ENCODE assay signal across 9 mouse cellular contexts in the genomic region with DNA sequence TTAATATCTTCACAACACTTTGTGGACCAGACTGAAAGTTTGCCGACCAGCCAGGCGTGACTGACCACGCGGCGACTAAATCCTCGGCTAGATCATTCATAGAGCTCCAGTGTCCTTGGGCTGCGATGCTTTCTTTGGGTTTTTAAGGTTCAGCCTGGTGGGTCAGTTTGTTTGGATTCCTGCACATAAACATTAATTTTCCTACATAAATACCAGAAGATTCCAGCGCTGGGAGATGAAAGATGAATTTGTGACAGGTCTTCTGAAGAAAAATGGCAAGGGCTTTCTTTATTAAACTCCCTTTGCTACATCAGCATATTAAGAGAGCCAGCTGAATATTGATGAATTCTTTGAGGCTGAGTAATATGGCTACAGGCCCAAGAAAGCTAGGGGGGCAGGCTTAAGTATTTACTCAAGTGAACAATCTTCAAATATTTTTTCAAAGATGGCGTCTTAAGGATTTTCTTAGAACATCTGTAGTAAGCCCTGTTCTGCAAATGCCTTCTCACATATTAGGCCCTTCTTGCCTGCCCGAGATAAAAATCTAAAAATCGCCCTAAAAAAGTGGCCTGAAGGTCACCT.
DNase-seq lines count a peak whose midpoint lies in the region; ATAC-seq and TF ChIP-seq lines count a peak whose summit lies in the region.
"Had no signal": no experiment of that assay in that cellular context is flagged by ENCODE, and none has a peak within 500 bp of the region (broad histone marks: within the 10 kb centered on the region; RNA-seq: fewer than 3 reads in every experiment).

No protein-coding gene starts in this region.

- no peaks in the 10 kb centered on the region for H3K9me3 ChIP-seq in embryonic facial prominence, embryonic 13.5 days
- no peaks in the 10 kb centered on the region for H3K9me3 ChIP-seq in limb, embryonic 14.5 days (ENCODE audit: control insufficient read depth, low read length)

- H3K36me3 ChIP-seq in embryonic facial prominence, embryonic 13.5 days, result no peaks in the 10 kb centered on the region
- H3K36me3 ChIP-seq in limb, embryonic 14.5 days (ENCODE audit: control insufficient read depth, insufficient read depth, low read length), result peaks cover 4% of the 10 kb centered on the region; the same call in 1 of the 2 replicates

- H3K27me3 ChIP-seq in embryonic facial prominence, embryonic 13.5 days, result peaks cover 17% of the 10 kb centered on the region
- no peaks in the 10 kb centered on the region for H3K27me3 ChIP-seq in limb, embryonic 14.5 days (ENCODE audit: control insufficient read depth, insufficient read depth, low read length)

- H3K9ac ChIP-seq in embryonic facial prominence, embryonic 13.5 days, result no peak overlapping the region
- H3K9ac ChIP-seq in limb, embryonic 14.5 days (ENCODE audit: low read depth, low read length, severe bottlenecking), result 0 out of 2 replicates have a peak overlapping the region, but pooled peaks have one; percentile 21

- intact Hi-C loops in left cerebral cortex, postnatal 4 days (cut with DNase I), result no loop called here

- H3K4me3 ChIP-seq in embryonic facial prominence, embryonic 13.5 days, result 0 out of 2 replicates have a peak overlapping the region, but pooled peaks have one; percentile 37
- H3K4me3 ChIP-seq in limb, embryonic 14.5 days (replicated peaks; ENCODE audit: low read length), result peak overlapping the region; percentile 61; the same call in 1 of the 2 replicates

- peak; percentile 21 for DNase-seq in embryo, embryonic 11 days
- no peak for DNase-seq in embryo, embryonic 10 days (ENCODE audit: low spot score)
- DNase-seq in kidney, postnatal 10 days, result peak; percentile 21
- no peak for DNase-seq in kidney, postnatal 25 days
- peak; percentile 16 for DNase-seq in limb, embryonic 14.5 days (ENCODE audit: low spot score)
- no peak for DNase-seq in left cerebral cortex, postnatal 4 days
- DNase-seq in cerebellum, adult 9-11 months, result no peak
- DNase-seq: kidney, adult 9 months had no signal

- ATAC-seq in embryonic facial prominence, embryonic 13.5 days (ENCODE audit: insufficient number of reproducible peaks, insufficient read depth, low FRiP score, low TSS enrichment, low read depth), result no peak
- ATAC-seq in limb, embryonic 14.5 days (ENCODE audit: low FRiP score, low read depth), result no peak

- peak overlapping the region; percentile 63 for H3K4me2 ChIP-seq in embryonic facial prominence, embryonic 13.5 days
- peak overlapping the region; percentile 55 for H3K4me2 ChIP-seq in limb, embryonic 14.5 days (replicated peaks; ENCODE audit: low read depth, low read length, severe bottlenecking)

- WGBS in embryonic facial prominence, embryonic 13.5 days, result 27% methylated on average over 11 of the region's 11 CpGs
- 27% methylated on average over 11 of the region's 11 CpGs for WGBS in limb, embryonic 14.5 days

- no peak for TF ChIP-seq POLR2A in limb, embryonic 14.5 days (IDR thresholded peaks at IDR 0.05; ENCODE audit: borderline replicate concordance, extremely low read depth, insufficient read depth, insufficient read length)

- peaks cover 5% of the 10 kb centered on the region for H3K4me1 ChIP-seq in embryonic facial prominence, embryonic 13.5 days
- H3K4me1 ChIP-seq in limb, embryonic 14.5 days (ENCODE audit: control insufficient read depth, insufficient read depth, low read length), result no peaks in the 10 kb centered on the region

- H3K27ac ChIP-seq in embryonic facial prominence, embryonic 13.5 days, result no peak overlapping the region
- H3K27ac ChIP-seq in limb, embryonic 14.5 days (replicated peaks; ENCODE audit: low read depth, low read length), result peak overlapping the region; percentile 95

Comparison
In these comparisons a context has a peak if more than half of its experiments do, and no peak if none do; other contexts are left out.
1. DNase-seq: peak in embryo, embryonic 11 days (single experiment), kidney, postnatal 10 days (single experiment) and limb, embryonic 14.5 days (single experiment); none in embryo, embryonic 10 days (single experiment), kidney, postnatal 25 days (0 of 2), left cerebral cortex, postnatal 4 days (single experiment) and cerebellum, adult 9-11 months (single experiment).